Mouse (Mus musculus) forebrain, embryonic 10.5 days (tissue): ENCODE measurements around the gene Gif. TPM values are rescaled to one million over a fixed set of nuclear protein-coding genes. Genes with fewer than 3 reads are reported as not detected.

Experiments used
- DNase-seq: peaks from one replicate; pipeline ENCODE4 v3.0.0-alpha.2; 2017; ENCODE audit warnings: low spot score; ENCODE audit errors: extremely low spot score
- H3K27ac ChIP-seq: fragments of 300-500 bp; sonication (generic); 2 replicates; pipeline ENCODE4 v1.5.1; 2016; ENCODE audit warnings: mild to moderate bottlenecking
- H3K27me3 ChIP-seq: fragments of 300-500 bp; sonication (generic); 2 replicates; pipeline ENCODE4 v1.6.1; 2016; ENCODE audit warnings: mild to moderate bottlenecking; ENCODE audit not compliant: poor library complexity, severe bottlenecking
- H3K36me3 ChIP-seq: fragments of 300-500 bp; sonication (generic); replicated peaks from 2 replicates; pipeline ENCODE4 v1.6.1; 2016; ENCODE audit warnings: mild to moderate bottlenecking, moderate library complexity
- H3K4me1 ChIP-seq: fragments of 300-500 bp; sonication (generic); 2 replicates; pipeline ENCODE4 v1.6.1; 2016
- H3K4me3 ChIP-seq: fragments of 300-500 bp; sonication (generic); 2 replicates; pipeline ENCODE4 v1.5.1; 2016; ENCODE audit warnings: mild to moderate bottlenecking, moderate library complexity
- H3K9me3 ChIP-seq: fragments of 300-500 bp; sonication (generic); 2 replicates; pipeline ENCODE4 v1.6.1; 2016; ENCODE audit warnings: mild to moderate bottlenecking, moderate library complexity
- WGBS: fragments of 180-500 bp; shearing (Covaris S2); methylation state at CpG from one replicate; pipeline ENCODE4 v1.1.7; 2016; 5-methylcytosine and 5-hydroxymethylcytosine counted together
- polyA plus RNA-seq: library from polyadenylated mRNA; unstranded; fragments of >200 nt; fragmentation: Nextera tagmentation; extraction: Ambion mirVana; gene quantifications from 2 replicates; pipeline ENCODE4 v1.2.1, GENCODE M21; 2016

Gif gene
- polyA plus RNA-seq, 1 experiment from 2014 or later: not detected

DNA sequence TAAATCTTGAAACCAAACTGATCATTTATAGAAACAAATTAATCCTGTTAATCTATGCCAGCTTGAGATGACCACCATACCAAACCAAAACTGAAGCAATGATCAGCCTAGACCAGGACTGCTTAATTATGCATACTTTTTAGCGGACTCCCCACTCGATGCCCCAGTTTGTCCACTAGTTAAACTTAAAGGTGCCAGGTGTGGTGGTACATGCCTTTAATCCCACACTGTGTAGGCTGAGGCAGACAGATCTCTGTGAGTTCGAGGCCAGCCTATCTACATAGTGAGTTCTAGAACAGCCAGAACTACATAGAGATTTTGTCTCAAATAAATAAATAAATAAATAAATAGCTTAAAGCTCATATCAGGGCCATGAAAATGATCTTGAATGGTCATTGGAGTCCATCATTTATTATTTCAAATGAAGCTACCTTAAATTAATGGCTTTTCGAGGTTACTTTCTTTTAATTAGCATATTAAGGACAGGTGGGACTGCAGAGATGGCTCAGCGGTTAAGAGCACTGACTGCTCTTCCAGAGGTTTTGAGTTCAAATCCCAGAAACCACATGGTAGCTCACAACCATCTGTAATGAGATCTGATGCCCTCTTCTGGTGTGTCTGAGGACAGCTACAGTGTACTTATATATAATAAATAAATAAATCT, 22.0 kb downstream of the Gif start:
- no peak for DNase-seq
- Histone ChIP-seq H3K27ac (no peak overlapping the region), H3K27me3 (no peaks in the 10 kb centered on the region), H3K36me3 (peaks cover 23% of the 10 kb centered on the region), H3K9me3 (no peaks in the 10 kb centered on the region), H3K4me1 (peaks cover 9% of the 10 kb centered on the region), H3K4me3 (peak overlapping the region; percentile 73; the same call in 1 of the 2 replicates)
- 89% methylated on average over 5 of the region's 5 CpGs for WGBS

DNA sequence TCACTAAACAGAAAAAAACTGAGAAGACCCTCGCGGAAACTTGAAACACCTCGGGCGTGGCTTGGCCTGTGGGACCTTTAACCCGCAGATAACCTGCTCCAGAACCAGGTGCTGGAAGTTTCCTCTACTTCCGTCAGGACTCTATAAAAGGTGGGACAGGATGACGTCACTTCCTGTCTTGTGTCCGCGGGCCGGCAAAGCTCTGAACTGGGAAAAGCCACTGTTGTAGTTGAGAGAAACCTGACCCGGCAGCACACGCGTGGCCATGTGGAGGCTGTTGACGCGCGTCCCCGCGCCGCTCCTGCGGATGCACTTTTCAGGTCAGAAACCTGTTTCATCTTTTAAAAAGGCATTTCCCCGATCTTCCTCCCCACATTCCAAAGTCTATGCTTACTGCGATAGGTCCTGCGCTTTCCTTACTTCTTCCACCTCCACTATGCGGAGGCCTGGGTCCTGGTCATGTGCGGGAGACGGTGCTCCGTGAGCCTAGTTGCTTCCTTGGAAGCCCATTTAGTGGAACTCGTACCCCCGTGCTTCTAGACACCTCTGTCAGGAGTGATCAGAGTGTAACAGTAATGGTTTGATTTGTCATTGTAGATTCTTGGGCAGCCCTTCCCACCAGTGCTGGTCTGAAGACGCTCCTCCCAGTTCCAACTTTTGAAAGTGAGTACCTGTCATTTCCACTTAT, 23.0 kb downstream of the Gif start, which contains the start of gene Mrpl16:
TSS of gene Mrpl16 (plus strand) at position 187 of the 688 bp plus-strand sequence.
- Histone ChIP-seq H3K4me1 (peaks cover 9% of the 10 kb centered on the region), H3K27me3 (no peaks in the 10 kb centered on the region), H3K4me3 (peak within 1 kb of the TSS; percentile 73), H3K9me3 (no peaks in the 10 kb centered on the region), H3K36me3 (peaks cover 32% of the 10 kb centered on the region), H3K27ac (peak within 1 kb of the TSS; percentile 84)
- DNase-seq: peak; percentile 87
- WGBS: under 1% methylated on average over 30 of the region's 30 CpGs

DNA sequence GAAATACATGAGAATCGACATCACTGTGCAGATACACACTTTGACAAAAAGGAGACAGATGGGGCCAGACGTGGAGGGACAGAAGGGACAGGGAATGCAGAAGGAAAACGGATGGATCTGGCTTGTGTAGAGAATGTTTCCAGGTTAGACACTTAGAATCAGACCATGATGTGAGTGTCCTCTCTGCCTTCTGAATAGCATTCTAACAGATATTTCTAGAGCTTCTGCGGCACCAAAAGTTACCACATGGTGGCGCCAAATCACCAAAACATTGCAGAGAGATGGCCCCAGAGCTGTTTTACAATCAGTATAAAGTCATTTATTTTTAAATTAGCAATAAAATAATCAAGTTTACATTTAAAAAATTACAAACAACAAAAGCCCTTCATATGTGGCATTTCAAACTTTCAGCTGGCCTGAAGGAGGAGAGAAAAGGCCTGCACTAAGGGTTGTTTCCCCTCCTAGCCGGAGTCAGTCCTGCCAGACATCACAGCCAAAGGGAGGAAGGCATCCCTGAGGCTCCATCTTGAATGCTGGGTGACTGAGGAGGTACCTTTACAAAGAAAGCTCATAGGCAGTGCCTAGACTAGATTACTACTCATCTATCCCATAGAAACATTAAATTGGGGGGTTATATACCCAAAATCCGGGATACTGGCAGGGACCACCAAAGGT, 30.0 kb downstream of the Gif start:
- DNase-seq: peak; percentile 61
- no peak overlapping the region for H3K4me3 ChIP-seq
- H3K4me1 ChIP-seq: no peaks in the 10 kb centered on the region
- H3K27me3 ChIP-seq: no peaks in the 10 kb centered on the region
- H3K27ac ChIP-seq: no peak overlapping the region
- H3K9me3 ChIP-seq: no peaks in the 10 kb centered on the region
- 65% methylated on average over 7 of the region's 7 CpGs for WGBS
- peaks cover 41% of the 10 kb centered on the region for H3K36me3 ChIP-seq

DNA sequence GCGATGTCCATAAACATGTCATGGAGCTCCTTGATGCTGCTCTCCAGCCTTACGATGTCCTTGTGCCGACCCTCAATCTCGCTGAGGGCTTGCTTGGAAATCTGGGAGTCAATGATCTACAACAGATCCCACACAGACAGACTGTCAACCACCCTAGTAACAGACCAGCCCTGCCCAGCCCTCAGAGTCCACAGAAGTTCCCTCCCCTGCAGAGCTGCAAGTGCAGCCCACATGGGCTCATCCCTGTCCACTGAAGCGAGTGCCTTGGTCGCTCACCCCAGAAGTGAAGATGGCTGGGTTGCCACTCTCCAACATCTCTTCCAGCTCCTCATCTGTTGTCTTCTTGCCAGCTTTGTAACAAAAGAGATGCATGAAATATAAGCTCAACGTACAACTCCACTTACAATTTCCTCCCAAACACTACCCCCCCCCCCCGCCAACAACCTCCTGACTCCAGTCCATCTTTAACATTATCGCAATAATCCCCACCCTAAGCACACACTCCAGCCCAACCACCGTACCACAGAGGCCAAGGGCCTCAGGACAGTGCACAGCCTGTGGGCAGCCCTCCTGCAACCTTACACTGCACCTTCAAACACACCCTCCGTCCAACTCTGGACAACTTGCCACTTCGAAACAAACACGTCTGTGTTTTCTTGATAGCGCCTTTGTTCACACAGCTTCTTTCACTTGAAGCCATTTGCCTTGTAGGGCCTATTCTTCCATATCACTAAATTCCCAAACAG, 38.2 kb downstream of the Gif start:
- Histone ChIP-seq H3K27ac (no peak overlapping the region), H3K9me3 (no peaks in the 10 kb centered on the region), H3K27me3 (no peaks in the 10 kb centered on the region), H3K4me1 (no peaks in the 10 kb centered on the region), H3K4me3 (no peak overlapping the region), H3K36me3 (no peaks in the 10 kb centered on the region)
- no peak for DNase-seq
- WGBS: 92% methylated on average over 14 of the region's 14 CpGs

DNA sequence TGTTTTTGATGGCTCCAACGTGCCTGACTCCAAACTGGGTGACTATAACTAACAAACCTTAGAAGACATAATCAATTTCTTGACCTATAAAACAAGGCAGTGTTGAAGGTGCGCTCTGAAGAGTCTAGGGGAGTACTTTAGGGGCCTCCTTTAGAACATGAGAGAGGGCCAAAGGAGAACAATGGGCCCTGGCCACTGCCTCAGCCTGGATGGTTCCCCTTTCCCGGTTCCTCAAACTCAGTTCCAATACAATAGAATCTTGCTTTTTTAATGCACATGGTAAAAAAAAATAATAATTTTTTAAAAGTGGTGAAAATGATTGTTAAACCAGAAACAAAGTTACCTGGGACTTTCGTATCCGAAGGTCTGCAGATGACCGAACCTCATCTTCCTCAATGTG, 40.5 kb downstream of the Gif start:
- no peaks in the 10 kb centered on the region for H3K36me3 ChIP-seq
- 92% methylated on average over 6 of the region's 6 CpGs for WGBS
- H3K4me1 ChIP-seq: no peaks in the 10 kb centered on the region
- no peaks in the 10 kb centered on the region for H3K9me3 ChIP-seq
- no peak for DNase-seq
- no peak overlapping the region for H3K4me3 ChIP-seq
- no peak overlapping the region for H3K27ac ChIP-seq
- no peaks in the 10 kb centered on the region for H3K27me3 ChIP-seq

DNA sequence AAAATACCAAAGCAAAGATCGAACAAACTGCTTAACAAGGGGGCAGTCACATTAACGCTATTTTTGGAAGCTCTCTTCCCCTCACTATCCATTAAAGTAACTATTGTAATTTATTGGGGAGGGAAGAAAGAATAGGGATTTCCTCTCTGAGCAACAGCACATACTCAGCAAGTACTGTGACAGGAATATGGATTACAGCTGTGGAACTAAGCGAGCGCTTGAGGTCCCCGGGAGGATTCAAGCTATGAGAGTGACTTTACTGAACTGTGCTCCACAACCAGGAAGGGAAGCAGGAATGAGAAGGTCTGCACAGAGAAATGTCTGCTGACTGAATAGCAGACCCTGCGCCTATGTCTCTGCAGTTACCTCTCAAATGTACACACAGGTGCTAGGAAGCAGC, 41.5 kb downstream of the Gif start:
- DNase-seq: no peak
- WGBS: 88% methylated on average over 6 of the region's 6 CpGs

DNA sequence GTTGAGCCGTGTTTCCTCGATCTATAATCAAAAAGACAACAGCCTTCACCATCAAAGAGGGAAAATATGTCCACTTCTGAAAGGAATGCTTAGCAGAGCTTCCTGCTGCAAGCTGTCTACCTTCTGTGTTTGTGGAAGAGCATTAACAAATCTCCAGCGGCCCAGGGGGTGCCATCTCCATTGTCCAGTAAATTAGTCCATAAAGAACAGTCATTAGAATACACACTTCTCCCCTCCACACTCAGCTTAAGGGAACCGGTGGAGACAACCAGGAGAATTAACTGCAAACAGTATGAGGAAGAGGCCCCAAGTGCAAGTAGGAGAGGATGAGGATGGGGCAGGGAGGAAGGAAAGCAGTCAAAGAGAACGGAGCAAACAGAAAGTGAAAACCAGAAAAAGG, 44.5 kb downstream of the Gif start:
- no peak overlapping the region for H3K27ac ChIP-seq
- 78% methylated on average over 5 of the region's 5 CpGs for WGBS
- no peak overlapping the region for H3K4me3 ChIP-seq
- H3K9me3 ChIP-seq: no peaks in the 10 kb centered on the region
- DNase-seq: no peak
- H3K27me3 ChIP-seq: no peaks in the 10 kb centered on the region
- no peaks in the 10 kb centered on the region for H3K36me3 ChIP-seq
- H3K4me1 ChIP-seq: no peaks in the 10 kb centered on the region

More for the DNA sequence above, 41.5 kb downstream of the Gif start:
- Histone ChIP-seq H3K4me1 (no peaks in the 10 kb centered on the region), H3K27ac (no peak overlapping the region), H3K9me3 (no peaks in the 10 kb centered on the region), H3K4me3 (no peak overlapping the region), H3K27me3 (no peaks in the 10 kb centered on the region), H3K36me3 (no peaks in the 10 kb centered on the region)

DNA sequence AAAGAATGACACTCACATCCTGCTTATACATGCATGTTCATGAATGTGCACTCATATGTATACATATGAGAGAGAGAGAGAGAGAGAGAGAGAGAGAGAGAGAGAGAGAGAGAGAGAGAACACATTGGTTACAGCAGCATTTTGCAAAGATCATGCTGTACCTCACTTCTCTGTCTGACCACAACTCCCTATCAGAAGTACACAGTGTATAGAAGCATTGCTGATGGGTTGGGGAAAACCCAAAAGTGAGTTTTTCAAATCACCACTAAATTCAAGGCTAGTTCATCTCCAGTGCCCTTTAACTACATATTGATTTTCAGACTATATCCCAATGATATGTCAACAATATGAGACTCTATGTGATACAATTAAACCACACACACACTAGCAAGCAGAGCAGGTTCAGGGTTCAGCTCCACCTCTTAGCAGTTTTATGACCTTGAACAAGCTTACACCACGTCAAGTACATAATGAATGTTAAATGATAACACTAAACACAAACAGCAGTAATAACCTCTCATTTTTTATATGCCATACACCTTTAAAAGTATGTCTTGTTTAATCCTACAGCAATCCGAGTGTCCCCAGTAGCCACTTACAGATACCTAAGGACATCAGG, 46.5 kb downstream of the Gif start:
- H3K36me3 ChIP-seq: no peaks in the 10 kb centered on the region
- no peak overlapping the region for H3K4me3 ChIP-seq
- no peak overlapping the region for H3K27ac ChIP-seq
- H3K9me3 ChIP-seq: no peaks in the 10 kb centered on the region
- H3K27me3 ChIP-seq: no peaks in the 10 kb centered on the region
- 86% methylated on average over 2 of the region's 2 CpGs for WGBS
- H3K4me1 ChIP-seq: no peaks in the 10 kb centered on the region
- DNase-seq: no peak

DNA sequence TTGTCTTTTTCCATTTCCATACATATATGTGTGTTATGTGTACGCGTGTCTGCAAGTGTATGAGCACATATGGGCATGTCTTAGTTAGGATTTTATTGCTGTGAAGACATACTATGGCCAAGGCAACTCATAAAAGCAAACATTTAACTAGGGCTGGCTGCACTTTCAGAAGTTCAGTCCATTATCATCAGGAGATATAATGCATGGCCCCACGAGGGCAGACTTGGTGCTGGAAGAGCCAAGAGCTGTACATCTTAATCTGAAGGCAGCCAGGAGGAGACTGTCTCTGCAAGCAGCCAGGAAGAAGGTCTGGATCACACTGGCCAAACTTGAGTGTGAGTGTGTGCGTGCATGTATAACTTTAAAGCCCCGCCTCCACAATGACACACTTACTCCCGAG, 47.1 kb downstream of the Gif start:
- no peaks in the 10 kb centered on the region for H3K4me1 ChIP-seq
- H3K27ac ChIP-seq: no peak overlapping the region
- 91% methylated on average over 6 of the region's 6 CpGs for WGBS
- H3K4me3 ChIP-seq: no peak overlapping the region
- H3K9me3 ChIP-seq: no peaks in the 10 kb centered on the region
- no peaks in the 10 kb centered on the region for H3K27me3 ChIP-seq
- no peak for DNase-seq
- H3K36me3 ChIP-seq: no peaks in the 10 kb centered on the region

DNA sequence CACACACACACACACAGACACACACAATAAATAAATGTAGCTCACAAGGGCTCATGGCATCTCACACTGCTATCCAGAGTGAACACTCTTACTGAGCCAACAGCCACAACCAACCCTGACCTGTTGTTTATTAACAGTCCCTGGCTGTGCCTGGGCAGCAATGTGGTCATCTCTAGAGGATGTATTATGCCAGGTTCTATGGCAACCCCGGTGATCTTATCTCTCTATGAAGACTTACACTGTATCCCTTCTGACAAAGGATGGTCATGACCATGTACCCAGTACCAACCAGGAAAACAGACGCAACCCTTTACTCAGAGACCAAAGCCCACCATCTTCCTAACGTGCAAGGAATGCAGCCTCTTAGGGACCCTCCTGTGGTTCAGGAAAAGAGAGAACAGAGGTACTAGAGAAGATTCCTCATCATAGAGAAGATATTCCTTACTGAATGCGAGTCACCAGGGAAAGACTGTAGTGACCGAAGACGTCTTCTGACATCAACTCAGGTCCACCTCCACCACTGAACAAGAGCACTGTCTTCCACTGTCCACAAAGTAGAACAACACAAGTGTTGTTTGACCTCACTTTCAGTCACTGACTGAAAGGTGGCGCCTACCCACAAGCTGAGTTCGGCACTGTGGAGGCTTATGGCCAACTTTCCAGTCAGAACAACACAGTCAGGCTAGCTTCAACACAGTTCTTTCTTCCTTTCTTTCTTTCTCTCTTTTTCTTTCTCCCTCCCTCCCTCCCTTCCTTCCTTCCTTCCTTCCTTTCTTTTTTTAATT, 53.4 kb downstream of the Gif start:
- H3K27me3 ChIP-seq: no peaks in the 10 kb centered on the region
- 83% methylated on average over 8 of the region's 8 CpGs for WGBS
- DNase-seq: no peak
- H3K4me3 ChIP-seq: no peak overlapping the region
- no peaks in the 10 kb centered on the region for H3K36me3 ChIP-seq
- no peaks in the 10 kb centered on the region for H3K4me1 ChIP-seq
- no peak overlapping the region for H3K27ac ChIP-seq
- no peaks in the 10 kb centered on the region for H3K9me3 ChIP-seq

DNA sequence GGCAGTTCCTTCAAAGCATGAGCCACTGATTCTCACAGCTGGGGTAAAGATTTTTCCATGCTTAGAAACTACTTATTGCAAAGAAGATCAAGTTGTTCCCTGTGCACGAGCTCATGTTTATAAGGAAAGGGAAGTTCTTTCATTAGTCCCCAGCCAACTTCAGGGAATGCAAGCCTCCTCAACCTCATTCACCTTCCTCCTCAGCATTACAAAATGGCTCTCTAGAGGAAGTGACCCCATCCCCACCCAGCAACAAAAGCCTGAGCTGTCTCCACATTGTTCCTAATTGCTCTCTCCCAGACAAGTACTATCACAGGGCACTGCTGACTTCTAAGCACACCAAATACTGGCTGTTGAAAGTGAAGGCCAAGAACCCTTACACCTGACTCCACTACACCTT, 57.1 kb downstream of the Gif start:
- no peak overlapping the region for H3K27ac ChIP-seq
- H3K4me1 ChIP-seq: peaks cover 4% of the 10 kb centered on the region; the same call in 1 of the 2 replicates
- no peak for DNase-seq
- no peaks in the 10 kb centered on the region for H3K27me3 ChIP-seq
- no peak overlapping the region for H3K4me3 ChIP-seq
- no peaks in the 10 kb centered on the region for H3K36me3 ChIP-seq
- H3K9me3 ChIP-seq: no peaks in the 10 kb centered on the region
- 81% methylated on average over 1 of the region's 1 CpGs for WGBS

DNA sequence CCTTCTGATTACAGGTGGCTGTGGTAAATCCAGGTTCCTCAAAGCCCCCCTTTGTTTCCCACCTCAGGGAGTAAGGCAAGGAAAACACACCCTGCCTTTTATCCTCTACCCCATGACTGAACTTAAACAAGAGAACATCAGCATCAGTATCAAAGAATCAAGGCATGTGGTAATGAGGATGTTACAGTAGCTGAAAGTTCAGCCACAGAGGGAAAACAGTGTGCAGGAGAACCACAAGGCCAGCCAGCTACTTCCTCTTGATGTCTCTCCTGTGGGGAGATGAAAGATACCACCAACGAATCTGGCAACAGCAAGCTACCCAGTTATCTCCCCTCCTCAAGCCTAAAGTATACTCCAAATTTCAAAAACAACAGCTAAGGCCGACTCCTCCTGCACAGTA, 59.9 kb downstream of the Gif start:
- Histone ChIP-seq H3K27ac (no peak overlapping the region), H3K9me3 (no peaks in the 10 kb centered on the region), H3K4me1 (peaks cover 19% of the 10 kb centered on the region), H3K36me3 (no peaks in the 10 kb centered on the region), H3K4me3 (no peak overlapping the region), H3K27me3 (no peaks in the 10 kb centered on the region)
- WGBS: 75% methylated on average over 2 of the region's 2 CpGs
- DNase-seq: no peak
